Mouse (Mus musculus): ENCODE measurements around the gene Gtf2h1. TPM values are rescaled to one million over a fixed set of nuclear protein-coding genes. Genes with fewer than 3 reads are reported as not detected.

The Gtf2h1 gene
- polyA plus RNA-seq (2014; fragmentation: Illumina TruSeq; extraction: RNeasy Lipid Tissue Mini Kit (QIAGEN cat#74804); ENCODE audit: insufficient read depth, low read depth, low replicate concordance), result 16.3 TPM

DNA sequence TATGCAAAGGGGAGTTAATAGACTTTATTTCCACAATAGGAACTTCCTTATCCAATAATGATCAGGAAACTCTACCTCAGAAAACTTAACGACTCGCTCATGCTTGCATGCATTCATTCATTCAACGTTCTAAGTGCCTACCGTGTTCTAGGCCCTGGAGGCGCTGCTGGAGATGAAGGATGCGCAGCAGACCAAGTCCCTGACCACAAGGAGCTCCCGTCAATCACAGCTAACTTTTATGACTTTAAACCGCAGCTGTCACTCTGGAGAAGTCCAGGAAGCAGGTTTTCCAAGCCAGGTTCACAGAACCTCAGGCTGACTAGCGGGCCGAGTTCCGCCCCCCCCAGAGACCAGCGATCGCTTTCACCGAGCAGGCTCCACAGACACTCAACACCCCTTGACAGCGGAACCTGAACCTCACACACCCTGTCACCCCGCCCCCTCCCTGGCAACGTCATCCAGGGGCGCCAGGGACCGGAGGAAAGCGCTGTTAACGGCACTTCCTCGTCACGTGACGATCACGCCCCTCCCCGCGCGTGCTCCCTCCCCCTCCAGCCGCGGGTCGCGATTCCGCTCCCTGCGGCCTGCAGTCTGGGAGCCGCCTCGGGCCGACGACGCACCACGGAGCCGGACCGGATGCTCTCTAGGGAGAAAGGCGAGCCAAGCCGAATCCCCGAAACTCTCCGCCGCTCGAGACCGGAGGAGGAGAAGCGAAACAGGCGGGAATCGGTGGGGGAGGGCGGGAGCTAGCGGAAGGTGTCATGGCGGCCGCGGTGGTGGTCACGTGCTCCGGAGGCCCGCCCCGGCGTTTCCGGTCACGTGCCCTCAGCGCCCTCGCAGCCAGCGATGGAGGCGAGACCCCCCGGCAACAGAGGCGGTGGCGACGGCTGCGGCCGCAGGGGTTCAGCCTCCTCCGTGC is at the start of gene Gtf2h1, which contains the start of gene Hps5:
Gene Gtf2h1, plus strand, starts transcription at position 817 of the 919 bp plus-strand sequence.
Gene Hps5, minus strand, starts transcription at position 778 of the 919 bp plus-strand sequence.

DNA sequence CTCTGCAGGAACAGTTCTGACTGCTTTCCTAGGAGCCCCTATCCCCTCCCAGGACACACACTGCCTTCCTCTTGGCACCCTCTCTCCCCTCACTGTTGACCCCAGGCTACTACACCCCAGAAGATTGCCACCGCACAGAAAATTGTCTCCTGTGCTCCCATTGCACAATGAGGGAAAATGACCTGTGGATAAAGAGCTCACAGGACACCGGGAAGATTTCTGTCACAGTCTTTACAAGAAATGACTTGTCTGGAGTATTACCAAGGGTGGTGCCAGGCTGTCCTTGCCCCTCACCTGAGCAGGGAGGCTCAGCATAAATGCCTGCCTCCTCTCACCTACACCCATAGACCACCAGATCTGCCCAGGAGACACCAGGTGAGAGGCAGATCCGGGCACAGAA is 44.4 kb upstream of the Gtf2h1 start, which contains the start of gene Saa2:
Gene Saa2, plus strand, starts transcription at position 301 of the 400 bp plus-strand sequence.

GRCm38 (mm10) chr7:46840787-46841525 is 45.1 kb downstream of the Gtf2h1 start, which contains the start of gene Ldha:
Ldha (plus strand) TSS chr7:46841475.

DNA sequence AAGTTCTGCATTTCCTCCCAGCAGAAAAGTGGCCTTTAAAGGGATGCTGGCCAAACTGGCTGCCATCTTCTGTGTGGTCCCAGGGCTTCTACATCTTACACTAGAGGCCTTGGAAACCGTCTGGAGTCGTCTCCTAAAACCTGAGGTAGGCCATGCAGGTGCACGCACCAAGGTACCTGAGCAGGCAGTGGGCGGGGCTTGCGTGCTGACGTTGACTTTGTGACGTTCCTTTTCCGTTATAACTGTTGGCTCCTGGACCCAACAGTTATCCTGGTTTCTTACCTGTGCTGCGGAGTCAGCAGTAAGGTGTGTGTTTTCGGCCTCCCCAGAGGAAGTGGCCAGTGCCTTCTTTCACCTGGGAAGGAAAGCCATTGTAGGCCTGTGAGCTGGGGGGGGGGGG is 65.1 kb downstream of the Gtf2h1 start, which contains the start of gene Ldhc:
Gene Ldhc, plus strand, starts transcription at position 208 of the 400 bp plus-strand sequence.

Other genes with a start within 250 kb of the Gtf2h1 start
- gene Sergef, start 156.3 kb upstream of the Gtf2h1 start, polyA plus RNA-seq (2014; fragmentation: Illumina TruSeq; extraction: RNeasy Lipid Tissue Mini Kit (QIAGEN cat#74804); ENCODE audit: insufficient read depth, low read depth, low replicate concordance), result 7.2 TPM
- gene Tph1, start 123.6 kb upstream of the Gtf2h1 start, polyA plus RNA-seq (2014; fragmentation: Illumina TruSeq; extraction: RNeasy Lipid Tissue Mini Kit (QIAGEN cat#74804); ENCODE audit: insufficient read depth, low read depth, low replicate concordance), result not detected
- gene Saal1, start 85.4 kb upstream of the Gtf2h1 start, polyA plus RNA-seq (2014; fragmentation: Illumina TruSeq; extraction: RNeasy Lipid Tissue Mini Kit (QIAGEN cat#74804); ENCODE audit: insufficient read depth, low read depth, low replicate concordance), result 5.7 TPM
- 26.5 TPM for gene Saa3, start 80.4 kb upstream of the Gtf2h1 start, polyA plus RNA-seq (2014; fragmentation: Illumina TruSeq; extraction: RNeasy Lipid Tissue Mini Kit (QIAGEN cat#74804); ENCODE audit: insufficient read depth, low read depth, low replicate concordance)
- gene Saa4, start 63.5 kb upstream of the Gtf2h1 start, polyA plus RNA-seq (2014; fragmentation: Illumina TruSeq; extraction: RNeasy Lipid Tissue Mini Kit (QIAGEN cat#74804); ENCODE audit: insufficient read depth, low read depth, low replicate concordance), result not detected
- gene Saa1, start 53.1 kb upstream of the Gtf2h1 start, polyA plus RNA-seq (2014; fragmentation: Illumina TruSeq; extraction: RNeasy Lipid Tissue Mini Kit (QIAGEN cat#74804); ENCODE audit: insufficient read depth, low read depth, low replicate concordance), result not detected
- gene Saa2, start 44.3 kb upstream of the Gtf2h1 start, polyA plus RNA-seq (2014; fragmentation: Illumina TruSeq; extraction: RNeasy Lipid Tissue Mini Kit (QIAGEN cat#74804); ENCODE audit: insufficient read depth, low read depth, low replicate concordance), result not detected
- 14.7 TPM for gene Hps5, start within 50 bp of the Gtf2h1 start, polyA plus RNA-seq (2014; fragmentation: Illumina TruSeq; extraction: RNeasy Lipid Tissue Mini Kit (QIAGEN cat#74804); ENCODE audit: insufficient read depth, low read depth, low replicate concordance)
- 317 TPM for gene Ldha, start 45.4 kb downstream of the Gtf2h1 start, polyA plus RNA-seq (2014; fragmentation: Illumina TruSeq; extraction: RNeasy Lipid Tissue Mini Kit (QIAGEN cat#74804); ENCODE audit: insufficient read depth, low read depth, low replicate concordance)
- gene Ldhc, start 65.1 kb downstream of the Gtf2h1 start, polyA plus RNA-seq (2014; fragmentation: Illumina TruSeq; extraction: RNeasy Lipid Tissue Mini Kit (QIAGEN cat#74804); ENCODE audit: insufficient read depth, low read depth, low replicate concordance), result not detected
- gene Tsg101, start 123.9 kb downstream of the Gtf2h1 start, polyA plus RNA-seq (2014; fragmentation: Illumina TruSeq; extraction: RNeasy Lipid Tissue Mini Kit (QIAGEN cat#74804); ENCODE audit: insufficient read depth, low read depth, low replicate concordance), result 82.7 TPM
- gene Uevld, start 162.4 kb downstream of the Gtf2h1 start, polyA plus RNA-seq (2014; fragmentation: Illumina TruSeq; extraction: RNeasy Lipid Tissue Mini Kit (QIAGEN cat#74804); ENCODE audit: insufficient read depth, low read depth, low replicate concordance), result 3.8 TPM
- gene Gm9999, start 187.5 kb downstream of the Gtf2h1 start, polyA plus RNA-seq (2014; fragmentation: Illumina TruSeq; extraction: RNeasy Lipid Tissue Mini Kit (QIAGEN cat#74804); ENCODE audit: insufficient read depth, low read depth, low replicate concordance), result not detected
- gene Spty2d1, start 212.3 kb downstream of the Gtf2h1 start, polyA plus RNA-seq (2014; fragmentation: Illumina TruSeq; extraction: RNeasy Lipid Tissue Mini Kit (QIAGEN cat#74804); ENCODE audit: insufficient read depth, low read depth, low replicate concordance), result 7.8 TPM